Mouse (Mus musculus) forebrain, postnatal 0 days (tissue): ENCODE measurements around the gene Ell. TPM values are rescaled to one million over a fixed set of nuclear protein-coding genes. Genes with fewer than 3 reads are reported as not detected.
A peak's percentile ranks its signal among the peaks of the same experiment; 100 is the strongest.

Experiments
- ATAC-seq: fragments of 200-750 bp; cut with Nextera tagmentation; 2 replicates; pipeline ENCODE4 v1.8.0; 2017; ENCODE audit warnings: mild to moderate bottlenecking, moderate library complexity
- DNase-seq: peaks from one replicate; pipeline ENCODE4 v3.0.0-alpha.2; 2015
- H3K27ac ChIP-seq: fragments of 300-500 bp; sonication (generic); 2 replicates; pipeline ENCODE4 v1.5.1; 2014; ENCODE audit warnings: low read depth, mild to moderate bottlenecking, antibody characterized with exemption, low read length, moderate library complexity, mixed read lengths
- H3K27me3 ChIP-seq: fragments of 300-500 bp; sonication (generic); 2 replicates; pipeline ENCODE4 v1.6.1; 2014; ENCODE audit warnings: mild to moderate bottlenecking, low read length, mixed read lengths; ENCODE audit not compliant: insufficient read depth
- H3K36me3 ChIP-seq: fragments of 300-500 bp; sonication (generic); 2 replicates; pipeline ENCODE4 v1.6.1; 2014; ENCODE audit warnings: mild to moderate bottlenecking, moderate library complexity; ENCODE audit not compliant: insufficient read depth
- H3K4me1 ChIP-seq: fragments of 300-500 bp; sonication (generic); 2 replicates; pipeline ENCODE4 v1.6.1; 2014; ENCODE audit warnings: antibody characterized with exemption; ENCODE audit not compliant: insufficient read depth
- H3K4me2 ChIP-seq: fragments of 300-500 bp; sonication (generic); 2 replicates; pipeline ENCODE4 v1.6.1; 2014; ENCODE audit warnings: low read depth, mild to moderate bottlenecking, moderate library complexity
- H3K4me3 ChIP-seq: fragments of 300-500 bp; sonication (generic); 2 replicates; pipeline ENCODE4 v1.5.1; 2014; ENCODE audit warnings: low read depth, low read length, mixed read lengths
- H3K9ac ChIP-seq: fragments of 300-500 bp; sonication (generic); 2 replicates; pipeline ENCODE4 v1.6.1; 2014; ENCODE audit warnings: mild to moderate bottlenecking
- H3K9me3 ChIP-seq: fragments of 300-500 bp; sonication (generic); 2 replicates; pipeline ENCODE4 v1.6.1; 2016; ENCODE audit warnings: low read length
- CTCF ChIP-seq: sonication (generic); IDR thresholded peaks from 2 replicates; pipeline ENCODE4 v1.5.1; 2016; ENCODE audit warnings: antibody characterized with exemption, control low read depth, low read depth
- WGBS: fragments of 180-500 bp; shearing (Covaris S2); extraction: QIAGEN DNeasy Blood & Tissue Kit; methylation state at CpG from one replicate; pipeline ENCODE4 v1.1.7; 2014; 5-methylcytosine and 5-hydroxymethylcytosine counted together
- polyA plus RNA-seq: library from polyadenylated mRNA; unstranded; fragments of >200 nt; fragmentation: Nextera tagmentation; extraction: Ambion mirVana; gene quantifications from 2 replicates; pipeline ENCODE4 v1.2.1, GENCODE M21; 2015
- total RNA-seq: library from RNA; depleted of rRNA; stranded (reverse); fragments of >200 nt; gene quantifications from 2 replicates; pipeline ENCODE4 v1.2.3, GENCODE M21; 2014

The Ell gene
- total and polyA plus RNA-seq, 2 experiments from 2014 or later = 11.0 to 16.2 TPM

- H3K4me2 ChIP-seq = no peak overlapping the region
- H3K9ac ChIP-seq = no peak overlapping the region
- H3K27me3 ChIP-seq = no peaks in the 10 kb centered on the region
- 37% methylated on average over 2 of the region's 2 CpGs for WGBS
- no peak for DNase-seq
- TF ChIP-seq CTCF = no peak
- peaks cover 12% of the 10 kb centered on the region; the same call in 1 of the 2 replicates for H3K4me1 ChIP-seq
- H3K36me3 ChIP-seq = peaks cover 34% of the 10 kb centered on the region
- H3K9me3 ChIP-seq = no peaks in the 10 kb centered on the region
- no peak overlapping the region for H3K4me3 ChIP-seq
- no peak for ATAC-seq
- no peak overlapping the region for H3K27ac ChIP-seq
Measured at GRCm38 (mm10) chr8:70513441-70513840, 25.8 kb upstream of the Ell start.

- H3K36me3 ChIP-seq = peaks cover 35% of the 10 kb centered on the region
- no peaks in the 10 kb centered on the region for H3K27me3 ChIP-seq
- no peak overlapping the region for H3K4me2 ChIP-seq
- no peak for TF ChIP-seq CTCF
- H3K4me1 ChIP-seq = peaks cover 6% of the 10 kb centered on the region; the same call in 1 of the 2 replicates
- no peak overlapping the region for H3K9ac ChIP-seq
- ATAC-seq (no peak), DNase-seq (no peak)
- WGBS = 65% methylated on average over 10 of the region's 10 CpGs
- H3K4me3 ChIP-seq = no peak overlapping the region
- H3K27ac ChIP-seq = no peak overlapping the region
- H3K9me3 ChIP-seq = no peaks in the 10 kb centered on the region
Measured at GRCm38 (mm10) chr8:70517940-70518643, 21.2 kb upstream of the Ell start.

GRCm38 (mm10) chr8:70519043-70519442, 20.2 kb upstream of the Ell start:
- TF ChIP-seq CTCF = no peak
- WGBS = 93% methylated on average over 6 of the region's 6 CpGs
- Histone ChIP-seq H3K9me3 (no peaks in the 10 kb centered on the region), H3K36me3 (peaks cover 26% of the 10 kb centered on the region), H3K27ac (no peak overlapping the region), H3K4me3 (no peak overlapping the region), H3K4me2 (no peak overlapping the region), H3K4me1 (peaks cover 6% of the 10 kb centered on the region; the same call in 1 of the 2 replicates), H3K9ac (no peak overlapping the region), H3K27me3 (no peaks in the 10 kb centered on the region)
- ATAC-seq (no peak), DNase-seq (no peak)

- Histone ChIP-seq H3K4me1 (peaks cover 6% of the 10 kb centered on the region; the same call in 1 of the 2 replicates), H3K27me3 (no peaks in the 10 kb centered on the region), H3K27ac (no peak overlapping the region), H3K9me3 (no peaks in the 10 kb centered on the region), H3K9ac (no peak overlapping the region), H3K4me3 (no peak overlapping the region), H3K36me3 (peaks cover 23% of the 10 kb centered on the region), H3K4me2 (no peak overlapping the region)
- no peak for DNase-seq
- TF ChIP-seq CTCF = no peak
- no peak for ATAC-seq
- WGBS = 53% methylated on average over 2 of the region's 2 CpGs
Measured at GRCm38 (mm10) chr8:70519606-70520005, 19.7 kb upstream of the Ell start.

- WGBS = 3% methylated on average over 48 of the region's 51 CpGs
- peaks cover 13% of the 10 kb centered on the region; the same call in 1 of the 2 replicates for H3K36me3 ChIP-seq
Measured at GRCm38 (mm10) chr8:70522592-70523403, 16.5 kb upstream of the Ell start.

GRCm38 (mm10) chr8:70527111-70527511, 12.1 kb upstream of the Ell start:
- Histone ChIP-seq H3K4me1 (peaks cover 11% of the 10 kb centered on the region), H3K9me3 (no peaks in the 10 kb centered on the region), H3K4me2 (peak overlapping the region; percentile 84), H3K36me3 (peaks cover 16% of the 10 kb centered on the region), H3K27me3 (no peaks in the 10 kb centered on the region), H3K4me3 (peak overlapping the region; percentile 86), H3K9ac (peak overlapping the region; percentile 96), H3K27ac (peak overlapping the region; percentile 86)
- TF ChIP-seq CTCF = no peak
- 1% methylated on average over 8 of the region's 8 CpGs for WGBS
- DNase-seq (no peak), ATAC-seq (no peak)

More at GRCm38 (mm10) chr8:70522592-70523403, 16.5 kb upstream of the Ell start:
- Histone ChIP-seq H3K9me3 (no peaks in the 10 kb centered on the region), H3K27ac (peak overlapping the region; percentile 82), H3K4me1 (peaks cover 6% of the 10 kb centered on the region; the same call in 1 of the 2 replicates), H3K4me3 (peak overlapping the region; percentile 48), H3K9ac (peak overlapping the region; percentile 58), H3K4me2 (peak overlapping the region; percentile 82), H3K27me3 (no peaks in the 10 kb centered on the region)
- TF ChIP-seq CTCF = peak; percentile 84
- ATAC-seq (peak; percentile 90), DNase-seq (peak; percentile 98)
